Mouse (Mus musculus): ENCODE data around the gene Vipas39.

- TF ChIP-seq NELFE (IDR thresholded peaks at IDR 0.05; ENCODE audit: low read depth, low read length), result no peak
- no peak for TF ChIP-seq POLR2A (IDR thresholded peaks at IDR 0.05; ENCODE audit: low read depth, low read length)
- TF ChIP-seq EP300 (IDR thresholded peaks at IDR 0.05; ENCODE audit: low read length), result no peak
- no peak for TF ChIP-seq CTCF (conservative IDR thresholded peaks at IDR 0.05 in 1 of 2, IDR thresholded peaks at IDR 0.05 in 1 of 2; ENCODE audit: low read depth in 2 of 2, low read length in 2 of 2)
- TF ChIP-seq ETS1 (conservative IDR thresholded peaks at IDR 0.05; ENCODE audit: low read depth, low read length), result no peak
- TF ChIP-seq TCF12 (IDR thresholded peaks at IDR 0.05; ENCODE audit: low read depth, low read length), result no peak
- TF ChIP-seq GABPA (IDR thresholded peaks at IDR 0.05; ENCODE audit: insufficient replicate concordance, low read depth, low read length), result no peak
Measured at GRCm38 (mm10) chr12:87266827-87267603, 959 bp upstream of the Vipas39 start.
